21 mouse cellular contexts compared by ENCODE assay signal in genomic region chr9:102446066-102446465, GRCm38 (mm10). TPM values are rescaled to one million over a fixed set of nuclear protein-coding genes. Genes with fewer than 3 reads are reported as not detected.
"Had no signal": no experiment of that assay in that cellular context is flagged by ENCODE, and none has a peak within 500 bp of the region (broad histone marks: within the 10 kb centered on the region; RNA-seq: fewer than 3 reads in every experiment).

No protein-coding gene starts in this region.

- H3K4me1 ChIP-seq: limb, embryonic 12.5 days; limb, embryonic 15.5 days; stomach, embryonic 15.5 days had no signal

- ATAC-seq: intestine, embryonic 16.5 days; liver, postnatal 0 days had no signal

- H3K27me3 ChIP-seq: limb, embryonic 15.5 days; stomach, embryonic 15.5 days had no signal

- H3K27ac ChIP-seq: limb, embryonic 12.5 days; limb, embryonic 15.5 days; liver, embryonic 14.5 days; stomach, embryonic 15.5 days had no signal

- DNase-seq: kidney, adult 18-20 months; kidney, adult 9 months; kidney, postnatal 14 days; kidney, postnatal 4 days; left cerebral cortex, postnatal 4 days; liver, postnatal 0 days; lung, postnatal 10 days; midbrain, embryonic 14.5 days; retina, postnatal 1 day; right cerebral cortex, postnatal 25 days; spleen, adult 18-20 months; thymus, postnatal 25 days had no signal

- H3K4me2 ChIP-seq: limb, embryonic 12.5 days; limb, embryonic 15.5 days; liver, embryonic 11.5 days; midbrain, embryonic 11.5 days; stomach, embryonic 15.5 days had no signal

- H3K4me3 ChIP-seq: limb, embryonic 12.5 days; limb, embryonic 15.5 days; stomach, embryonic 15.5 days had no signal

- H3K9ac ChIP-seq: limb, embryonic 12.5 days; limb, embryonic 15.5 days; liver, embryonic 14.5 days; liver, postnatal 0 days; stomach, embryonic 15.5 days had no signal

- H3K36me3 ChIP-seq: limb, embryonic 12.5 days; limb, embryonic 15.5 days; stomach, embryonic 15.5 days had no signal

- H3K9me3 ChIP-seq: limb, embryonic 15.5 days; stomach, embryonic 15.5 days had no signal

RNA-seq across cellular contexts. Expression of gene Ky, which starts 59.5 kb away (rescaled TPM):
- total RNA-seq: megakaryocyte progenitor cell, adult 5-6 weeks; megakaryocyte-erythroid progenitor cell, adult 5-6 weeks had no signal
- polyA plus RNA-seq: liver, embryonic 11.5 days; liver, embryonic 14.5 days; liver, postnatal 0 days had no signal
